Mouse (Mus musculus): ENCODE measurements around the gene Prdm1.

DNA sequence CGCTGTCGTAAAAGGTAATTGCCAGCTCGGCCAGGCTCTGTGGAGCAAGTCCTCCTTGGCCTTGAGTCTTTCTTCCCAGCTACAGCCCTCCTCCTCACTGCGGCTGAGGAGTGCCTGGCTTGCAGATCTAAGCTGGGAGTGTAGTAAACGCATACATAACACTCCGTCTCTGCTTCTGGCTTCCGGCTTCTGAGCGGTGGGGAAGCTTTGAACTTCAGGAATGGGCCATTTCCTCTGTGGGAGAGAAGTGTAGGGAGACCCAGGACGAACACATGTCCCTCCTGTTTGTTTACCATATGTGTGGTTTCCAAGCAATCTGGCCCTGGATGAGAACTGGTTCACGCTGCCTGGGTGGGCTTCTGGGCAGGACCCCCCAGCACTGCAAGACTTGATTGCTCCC is 119.2 kb downstream of the Prdm1 start:
- TF ChIP-seq POLR2A (IDR thresholded peaks at IDR 0.05; ENCODE audit: borderline replicate concordance, control insufficient read depth, low read depth, low read length) (no peak), CTCF (IDR thresholded peaks at IDR 0.05; ENCODE audit: control insufficient read depth, insufficient read depth, low read length) (no peak)
